Mouse (Mus musculus) bone marrow macrophage, adult 2 months (primary cell): Measurements from ENCODE around the gene Caln1.

Experiments
- CTCF ChIP-seq: IDR thresholded peaks from 2 replicates; pipeline ENCODE4 v1.5.1; 2012; ENCODE audit warnings: low read depth, mild to moderate bottlenecking, low read length, moderate library complexity
- POLR2A ChIP-seq: IDR thresholded peaks from 2 replicates; pipeline ENCODE4 v1.6.1; 2012; ENCODE audit warnings: mild to moderate bottlenecking, low read depth, low read length, borderline replicate concordance

DNA sequence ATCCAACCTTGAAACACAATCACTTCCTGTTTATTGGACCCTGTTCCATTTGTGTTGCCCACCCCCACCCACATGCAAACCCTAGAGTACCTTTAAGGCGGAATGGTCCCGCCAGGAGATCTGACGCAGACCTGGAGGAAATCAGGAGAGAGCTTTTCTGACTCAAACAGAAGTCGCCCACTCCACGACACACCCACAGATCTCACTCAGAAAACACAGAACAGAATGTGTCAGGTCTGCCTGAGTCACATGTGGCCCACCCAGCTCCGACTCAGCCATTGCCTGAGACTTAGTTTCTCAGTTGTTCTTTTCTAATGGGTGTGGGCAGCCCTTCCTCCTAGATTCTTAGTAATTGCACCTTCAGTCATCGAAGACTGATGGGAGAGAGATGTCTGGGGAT lies 485.2 kb downstream of the Caln1 start:
- TF ChIP-seq CTCF (no peak), POLR2A (no peak)
